In the genomic region with DNA sequence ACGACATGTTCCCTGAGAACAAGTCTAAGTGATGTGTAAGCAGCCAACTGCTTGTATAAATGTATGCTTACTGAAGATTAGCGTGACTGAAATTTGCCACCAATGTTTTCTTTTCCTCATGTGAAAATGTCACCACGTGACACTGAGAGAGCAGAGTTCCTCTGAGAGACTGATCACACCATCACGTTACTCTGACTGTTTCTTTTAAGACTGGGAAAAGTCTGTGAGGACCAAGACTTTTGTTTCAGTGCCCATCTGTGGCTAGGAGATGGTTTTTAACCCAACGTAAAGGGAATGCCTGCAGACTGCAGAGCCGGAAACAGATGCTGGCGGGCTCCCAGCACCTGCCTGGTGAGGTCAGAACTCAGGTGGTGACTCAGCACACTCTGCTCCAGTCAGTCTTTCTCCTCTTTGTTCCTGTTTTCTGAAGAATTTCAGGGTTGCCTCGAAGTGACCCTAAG, we compare ENCODE assay signal across 11 mouse cellular contexts. TPM values are rescaled to one million over a fixed set of nuclear protein-coding genes. Genes with fewer than 3 reads are reported as not detected.
DNase-seq lines count a peak whose midpoint lies in the region; ATAC-seq lines count a peak whose summit lies in the region.
"Had no signal": no experiment of that assay in that cellular context is flagged by ENCODE, and none has a peak within 500 bp of the region (broad histone marks: within the 10 kb centered on the region; RNA-seq: fewer than 3 reads in every experiment).

No protein-coding gene starts in this region.

- peak; percentile 48 to 52 for DNase-seq in urinary bladder, adult 18-20 months (ENCODE audit: low spot score in 2 of 2)
- no peak for DNase-seq in urinary bladder, postnatal 4 days (ENCODE audit: low spot score in 2 of 2)
- DNase-seq in c-Kit-positive CD71-negative TER-119-negative erythroid progenitor cells, embryonic 14.5 days (ENCODE audit: low read depth) = peak; percentile 31
- peak; percentile 23 to 39 for DNase-seq in kidney, postnatal 4 days
- no peak for DNase-seq in gastrocnemius, postnatal 36 days
- DNase-seq in layer of hippocampus, adult 9-10 months (ENCODE audit: low spot score) = no peak
- DNase-seq: heart, postnatal 4 days had no signal

- H3K4me1 ChIP-seq in forebrain, embryonic 13.5 days = no peaks in the 10 kb centered on the region
- H3K4me1 ChIP-seq: embryonic facial prominence, embryonic 12.5 days had no signal

- no peak for ATAC-seq in forebrain, embryonic 13.5 days

- H3K36me3 ChIP-seq in forebrain, embryonic 13.5 days (ENCODE audit: poor library complexity, severe bottlenecking) = no peaks in the 10 kb centered on the region
- H3K36me3 ChIP-seq: embryonic facial prominence, embryonic 12.5 days; limb, embryonic 13.5 days had no signal

- WGBS in forebrain, embryonic 13.5 days = 56% methylated on average over 8 of the region's 8 CpGs

- H3K27ac ChIP-seq in forebrain, embryonic 13.5 days = no peak overlapping the region
- H3K27ac ChIP-seq: embryonic facial prominence, embryonic 12.5 days; limb, embryonic 13.5 days had no signal

- no peaks in the 10 kb centered on the region for H3K27me3 ChIP-seq in forebrain, embryonic 13.5 days
- H3K27me3 ChIP-seq: embryonic facial prominence, embryonic 12.5 days; limb, embryonic 13.5 days had no signal

- H3K4me2 ChIP-seq in forebrain, embryonic 13.5 days = no peak overlapping the region
- H3K4me2 ChIP-seq: embryonic facial prominence, embryonic 12.5 days; limb, embryonic 13.5 days had no signal

- no peaks in the 10 kb centered on the region for H3K9me3 ChIP-seq in forebrain, embryonic 13.5 days (replicated peaks)
- H3K9me3 ChIP-seq: embryonic facial prominence, embryonic 12.5 days; limb, embryonic 13.5 days had no signal

- no peak overlapping the region for H3K9ac ChIP-seq in forebrain, embryonic 13.5 days
- H3K9ac ChIP-seq: embryonic facial prominence, embryonic 12.5 days; limb, embryonic 13.5 days had no signal

- no peak overlapping the region for H3K4me3 ChIP-seq in forebrain, embryonic 13.5 days
- H3K4me3 ChIP-seq: embryonic facial prominence, embryonic 12.5 days; limb, embryonic 13.5 days had no signal

- intact Hi-C loops in gastrocnemius, postnatal 36 days (cut with DNase I) = no loop called here

RNA-seq across cellular contexts. Expression of a gene that starts 14.2 kb away (rescaled TPM):
- total RNA-seq in gastrocnemius, postnatal 36 days (2021) = not detected
- 0.05 and 0.08 TPM in 2 replicates for polyA plus RNA-seq in forebrain, embryonic 13.5 days (2015; fragmentation: Nextera tagmentation; extraction: Ambion mirVana)
- total RNA-seq: gastrocnemius, adult 8-10 months had no signal

Comparison
In these comparisons a context has a peak if more than half of its experiments do, and no peak if none do; other contexts are left out.
1. DNase-seq: peak in urinary bladder, adult 18-20 months (2 of 2), c-Kit-positive CD71-negative TER-119-negative erythroid progenitor cells, embryonic 14.5 days (single experiment) and kidney, postnatal 4 days (2 of 2); none in urinary bladder, postnatal 4 days (0 of 2), gastrocnemius, postnatal 36 days (0 of 2) and layer of hippocampus, adult 9-10 months (single experiment).